Mouse (Mus musculus): ENCODE results near the gene Ppp4r3a. TPM values are rescaled to one million over a fixed set of nuclear protein-coding genes. Genes with fewer than 3 reads are reported as not detected.

Gene Ppp4r3a
- polyA plus RNA-seq, 1 experiment from 2014 or later: 36.2 TPM

- Histone ChIP-seq H3K9me3 (replicated peaks; ENCODE audit: control insufficient read depth, low read length) (no peaks in the 10 kb centered on the region), H3K4me1 (ENCODE audit: control insufficient read depth, insufficient read depth, low read length) (peaks cover 17% of the 10 kb centered on the region), H3K27me3 (ENCODE audit: control insufficient read depth, insufficient read depth, low read length) (peaks cover 29% of the 10 kb centered on the region), H3K9ac (ENCODE audit: low read depth, low read length) (no peak overlapping the region), H3K4me2 (no peak overlapping the region), H3K36me3 (ENCODE audit: control insufficient read depth, insufficient read depth, low read length) (no peaks in the 10 kb centered on the region), H3K4me3 (ENCODE audit: low read depth, low read length) (no peak overlapping the region), H3K27ac (ENCODE audit: low read depth, low read length) (no peak overlapping the region)
- no peak for ATAC-seq (replicated peaks; ENCODE audit: insufficient number of reproducible peaks, low FRiP score, low TSS enrichment)
- WGBS (ENCODE audit: insufficient replicate concordance): 76% methylated on average over 3 of the region's 3 CpGs
These were observed 89.1 kb downstream of the Ppp4r3a start for GRCm38 (mm10) chr12:100994140-100995015.

DNA sequence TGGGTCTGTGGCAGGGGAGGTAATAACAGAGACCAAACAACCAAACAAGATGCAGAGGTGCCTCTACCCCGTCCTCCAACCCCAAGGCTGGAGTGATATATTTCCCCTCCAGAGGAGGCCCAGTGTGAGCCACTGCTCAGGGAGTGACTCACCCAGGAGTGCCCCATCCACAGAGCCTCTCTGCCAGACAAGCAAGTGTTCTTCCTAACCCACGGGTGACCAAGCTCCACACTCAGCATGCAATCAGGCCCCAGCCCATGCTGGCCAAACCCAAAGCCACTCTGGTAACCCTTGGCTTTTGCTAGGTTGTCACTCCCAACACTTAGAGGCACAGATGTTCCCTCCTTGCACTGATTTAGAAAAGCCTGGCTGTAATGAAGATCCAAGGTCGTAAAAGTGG is 90.4 kb downstream of the Ppp4r3a start:
- Histone ChIP-seq H3K4me1 (ENCODE audit: control insufficient read depth, insufficient read depth, low read length) (peaks cover 7% of the 10 kb centered on the region; the same call in 1 of the 2 replicates), H3K36me3 (ENCODE audit: control insufficient read depth, insufficient read depth, low read length) (no peaks in the 10 kb centered on the region), H3K9me3 (replicated peaks; ENCODE audit: control insufficient read depth, low read length) (no peaks in the 10 kb centered on the region), H3K27ac (ENCODE audit: low read depth, low read length) (no peak overlapping the region), H3K4me2 (no peak overlapping the region), H3K9ac (ENCODE audit: low read depth, low read length) (no peak overlapping the region), H3K4me3 (ENCODE audit: low read depth, low read length) (no peak overlapping the region), H3K27me3 (ENCODE audit: control insufficient read depth, insufficient read depth, low read length) (peaks cover 34% of the 10 kb centered on the region)
- WGBS (ENCODE audit: insufficient replicate concordance): 70% methylated on average over 3 of the region's 3 CpGs
- ATAC-seq (replicated peaks; ENCODE audit: insufficient number of reproducible peaks, low FRiP score, low TSS enrichment): no peak

GRCm38 (mm10) chr12:100992505-100992904 is 91.0 kb downstream of the Ppp4r3a start:
- WGBS (ENCODE audit: insufficient replicate concordance): 70% methylated on average over 7 of the region's 7 CpGs
- Histone ChIP-seq H3K4me1 (ENCODE audit: control insufficient read depth, insufficient read depth, low read length) (peaks cover 3% of the 10 kb centered on the region; the same call in 1 of the 2 replicates), H3K36me3 (ENCODE audit: control insufficient read depth, insufficient read depth, low read length) (no peaks in the 10 kb centered on the region), H3K9me3 (replicated peaks; ENCODE audit: control insufficient read depth, low read length) (no peaks in the 10 kb centered on the region), H3K4me2 (no peak overlapping the region), H3K27ac (ENCODE audit: low read depth, low read length) (no peak overlapping the region), H3K9ac (ENCODE audit: low read depth, low read length) (no peak overlapping the region), H3K27me3 (ENCODE audit: control insufficient read depth, insufficient read depth, low read length) (peaks cover 34% of the 10 kb centered on the region), H3K4me3 (ENCODE audit: low read depth, low read length) (no peak overlapping the region)
- ATAC-seq (replicated peaks; ENCODE audit: insufficient number of reproducible peaks, low FRiP score, low TSS enrichment): no peak

GRCm38 (mm10) chr12:100991119-100991518 is 92.4 kb downstream of the Ppp4r3a start:
- 84% methylated on average over 3 of the region's 3 CpGs for WGBS (ENCODE audit: insufficient replicate concordance)
- Histone ChIP-seq H3K9ac (ENCODE audit: low read depth, low read length) (no peak overlapping the region), H3K27me3 (ENCODE audit: control insufficient read depth, insufficient read depth, low read length) (peaks cover 32% of the 10 kb centered on the region), H3K4me3 (ENCODE audit: low read depth, low read length) (no peak overlapping the region), H3K9me3 (replicated peaks; ENCODE audit: control insufficient read depth, low read length) (no peaks in the 10 kb centered on the region), H3K27ac (ENCODE audit: low read depth, low read length) (no peak overlapping the region), H3K4me1 (ENCODE audit: control insufficient read depth, insufficient read depth, low read length) (peaks cover 1% of the 10 kb centered on the region; the same call in 1 of the 2 replicates), H3K36me3 (ENCODE audit: control insufficient read depth, insufficient read depth, low read length) (no peaks in the 10 kb centered on the region), H3K4me2 (no peak overlapping the region)
- ATAC-seq (replicated peaks; ENCODE audit: insufficient number of reproducible peaks, low FRiP score, low TSS enrichment): no peak

- Histone ChIP-seq H3K4me2 (no peak overlapping the region), H3K4me3 (ENCODE audit: low read depth, low read length) (no peak overlapping the region), H3K9ac (ENCODE audit: low read depth, low read length) (no peak overlapping the region), H3K4me1 (ENCODE audit: control insufficient read depth, insufficient read depth, low read length) (no peaks in the 10 kb centered on the region), H3K27me3 (ENCODE audit: control insufficient read depth, insufficient read depth, low read length) (peaks cover 29% of the 10 kb centered on the region), H3K36me3 (ENCODE audit: control insufficient read depth, insufficient read depth, low read length) (no peaks in the 10 kb centered on the region), H3K9me3 (replicated peaks; ENCODE audit: control insufficient read depth, low read length) (no peaks in the 10 kb centered on the region), H3K27ac (ENCODE audit: low read depth, low read length) (no peak overlapping the region)
- no peak for ATAC-seq (replicated peaks; ENCODE audit: insufficient number of reproducible peaks, low FRiP score, low TSS enrichment)
- 48% methylated on average over 12 of the region's 12 CpGs for WGBS (ENCODE audit: insufficient replicate concordance)
These were observed 93.2 kb downstream of the Ppp4r3a start for GRCm38 (mm10) chr12:100990291-100990690.

DNA sequence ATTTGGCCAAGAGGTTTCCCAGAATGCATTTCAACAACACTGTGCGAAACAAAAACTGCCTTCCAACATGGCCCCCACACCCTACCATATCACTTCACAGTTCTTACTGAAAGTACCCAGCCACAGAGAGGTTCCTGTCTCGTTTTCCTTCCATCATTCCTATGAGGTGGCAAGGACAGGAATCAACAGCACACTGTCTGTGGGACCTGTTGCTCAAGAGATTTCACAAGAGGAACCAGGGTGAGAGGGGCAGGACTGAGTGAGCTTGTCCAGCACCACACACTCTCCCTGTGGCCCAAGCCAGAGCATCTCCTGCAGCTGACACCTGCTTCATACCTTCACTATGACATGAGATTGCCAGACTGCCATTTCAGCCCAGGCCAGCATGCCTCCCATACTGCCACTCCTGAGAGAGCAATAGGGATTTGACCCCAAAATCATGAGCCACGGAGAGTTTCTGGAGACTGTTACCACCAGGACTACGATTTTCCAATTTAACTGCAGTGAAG is 93.7 kb downstream of the Ppp4r3a start:
- Histone ChIP-seq H3K9ac (ENCODE audit: low read depth, low read length) (no peak overlapping the region), H3K4me1 (ENCODE audit: control insufficient read depth, insufficient read depth, low read length) (no peaks in the 10 kb centered on the region), H3K36me3 (ENCODE audit: control insufficient read depth, insufficient read depth, low read length) (no peaks in the 10 kb centered on the region), H3K4me3 (ENCODE audit: low read depth, low read length) (no peak overlapping the region), H3K4me2 (no peak overlapping the region), H3K27me3 (ENCODE audit: control insufficient read depth, insufficient read depth, low read length) (peaks cover 31% of the 10 kb centered on the region), H3K27ac (ENCODE audit: low read depth, low read length) (no peak overlapping the region), H3K9me3 (replicated peaks; ENCODE audit: control insufficient read depth, low read length) (no peaks in the 10 kb centered on the region)
- ATAC-seq (replicated peaks; ENCODE audit: insufficient number of reproducible peaks, low FRiP score, low TSS enrichment): no peak
- 72% methylated on average over 4 of the region's 4 CpGs for WGBS (ENCODE audit: insufficient replicate concordance)

MicroRNAs encoded within 50 kb of the gene (microRNA counts, 519-probe panel; counts per million panel counts)
- microRNA mmu-miR-1190: 32.2 counts per million

Small RNAs within 50 kb of the gene (microRNA-seq; reads per million reads assigned to microRNA genes)
- not detected for gene Mir1190 (ENCODE audit: borderline number of aligned reads)

Other genes starting within 250 kb of the Ppp4r3a start
- 3.2 and 4.2 TPM in 2 replicates for gene Gpr68, start 175.5 kb downstream of the Ppp4r3a start, polyA plus RNA-seq (2014; fragmentation: Nextera tagmentation; extraction: Ambion mirVana)
- 2.0 and 3.1 TPM in 2 replicates for gene Ccdc88c, start 54.6 kb downstream of the Ppp4r3a start, polyA plus RNA-seq (2014; fragmentation: Nextera tagmentation; extraction: Ambion mirVana)

All from heart, embryonic 11.5 days (tissue).